Mouse (Mus musculus) lung, postnatal 0 days (tissue): ENCODE results near the gene Lrmda.

Source experiments
- CTCF ChIP-seq: IDR thresholded peaks from 2 replicates; pipeline ENCODE4 v1.5.1; 2016; ENCODE audit warnings: antibody characterized with exemption, mild to moderate bottlenecking
- EP300 ChIP-seq: IDR thresholded peaks from 2 replicates; pipeline ENCODE4 v1.6.1; 2016; ENCODE audit warnings: antibody characterized with exemption, mild to moderate bottlenecking, control low read depth

- TF ChIP-seq CTCF (no peak), EP300 (no peak)
Observed at GRCm38 (mm10) chr14:22923251-22923650, 903.7 kb downstream of the Lrmda start.
